Mouse (Mus musculus): ENCODE measurements at regions not wholly inside any gene's neighbourhood (a gene's known extent, or its start where the extent isn't known, plus 50 kb on each side); places are given as distances from the start of the nearest gene placed in this dataset.

GRCm38 (mm10) chr1:142605224-142605623, 1035.2 kb upstream of the B3galt2 start:
- DNase-seq = no peak

GRCm38 (mm10) chr1:142606082-142606481, 1034.4 kb upstream of the B3galt2 start:
- DNase-seq = no peak

- DNase-seq = no peak
Measured at GRCm38 (mm10) chr1:142621464-142621863, 1019.0 kb upstream of the B3galt2 start.

- no peak for DNase-seq
Measured at GRCm38 (mm10) chr1:142624303-142624702, 1016.2 kb upstream of the B3galt2 start.

- no peak for DNase-seq
Measured at GRCm38 (mm10) chr1:142655289-142655688, 985.2 kb upstream of the B3galt2 start.

- DNase-seq = no peak
Measured at GRCm38 (mm10) chr1:142665262-142665661, 975.2 kb upstream of the B3galt2 start.

- DNase-seq = no peak
Measured at GRCm38 (mm10) chr1:142679917-142680316, 960.5 kb upstream of the B3galt2 start.

- no peak for DNase-seq
Measured at GRCm38 (mm10) chr1:142688828-142689227, 951.6 kb upstream of the B3galt2 start.

GRCm38 (mm10) chr1:142695179-142695578, 945.3 kb upstream of the B3galt2 start:
- DNase-seq = no peak

- DNase-seq = no peak
Measured at GRCm38 (mm10) chr1:142708263-142708662, 932.2 kb upstream of the B3galt2 start.

GRCm38 (mm10) chr1:142730259-142730658, 910.2 kb upstream of the B3galt2 start:
- DNase-seq = no peak

- no peak for DNase-seq
Measured at GRCm38 (mm10) chr1:142734108-142734507, 906.4 kb upstream of the B3galt2 start.

GRCm38 (mm10) chr1:142738376-142738775, 902.1 kb upstream of the B3galt2 start:
- DNase-seq = no peak

- DNase-seq = peak; percentile 36
Measured at GRCm38 (mm10) chr1:142742307-142742706, 898.2 kb upstream of the B3galt2 start.

- no peak for DNase-seq
Measured at GRCm38 (mm10) chr1:142771010-142771409, 869.5 kb upstream of the B3galt2 start.

All from adrenal gland, postnatal 14 days (tissue).